Mouse (Mus musculus) liver, adult 2 months (tissue): ENCODE data around the gene Mbnl2. TPM values are rescaled to one million over a fixed set of nuclear protein-coding genes. Genes with fewer than 3 reads are reported as not detected.
A peak's percentile ranks its signal among the peaks of the same experiment; 100 is the strongest.

Experiments
- DNase-seq: peaks from one replicate; pipeline ENCODE4 v3.0.0-alpha.2; 2011; ENCODE audit warnings: low read depth, low spot score; ENCODE audit errors: extremely low read depth
- H3K27ac ChIP-seq: fragments of 200-500 bp; replicated peaks from 2 replicates; pipeline ENCODE4 v1.5.1; 2012; ENCODE audit warnings: low read depth, mild to moderate bottlenecking, control low read depth, inconsistent platforms, low read length; ENCODE audit not compliant: insufficient read depth
- H3K27me3 ChIP-seq: fragments of 200-500 bp; 2 replicates; pipeline ENCODE4 v1.6.1; 2012; ENCODE audit warnings: mild to moderate bottlenecking, moderate library complexity, low read length, inconsistent platforms; ENCODE audit not compliant: control insufficient read depth, insufficient read depth
- H3K36me3 ChIP-seq: fragments of 200-500 bp; 2 replicates; pipeline ENCODE4 v1.6.1; 2012; ENCODE audit warnings: low read length, inconsistent platforms; ENCODE audit not compliant: control insufficient read depth, insufficient read depth
- H3K4me1 ChIP-seq: fragments of 200-500 bp; 2 replicates; pipeline ENCODE4 v1.6.1; 2011; ENCODE audit warnings: low read length; ENCODE audit not compliant: control insufficient read depth, insufficient read depth
- H3K4me3 ChIP-seq: fragments of 200-500 bp; 2 replicates; pipeline ENCODE4 v1.5.1; 2011; ENCODE audit warnings: low read depth, mild to moderate bottlenecking, control low read depth, low read length, moderate library complexity; ENCODE audit not compliant: insufficient read depth
- H3K79me2 ChIP-seq: fragments of 200-500 bp; 2 replicates; pipeline ENCODE4 v1.6.1; 2012; ENCODE audit warnings: inconsistent platforms, mild to moderate bottlenecking, low read length, moderate library complexity; ENCODE audit not compliant: control insufficient read depth, insufficient read depth
- H3K9ac ChIP-seq: fragments of 200-500 bp; 2 replicates; pipeline ENCODE4 v1.6.1; 2012; ENCODE audit warnings: low read depth, mild to moderate bottlenecking, control low read depth, inconsistent platforms, low read length
- CTCF ChIP-seq: fragments of 200-500 bp; IDR thresholded peaks from 2 replicates; pipeline ENCODE4 v1.5.1; 2011; ENCODE audit warnings: low read depth, low read length, control low read depth
- POLR2A ChIP-seq: fragments of 200-500 bp; IDR thresholded peaks from 2 replicates; pipeline ENCODE4 v1.6.1; 2011; ENCODE audit warnings: low read length, control low read depth; ENCODE audit not compliant: insufficient read depth; ENCODE audit errors: extremely low read depth
- WGBS: fragments of 180-500 bp; shearing (Covaris S2); methylation state at CpG from one replicate; pipeline ENCODE4 v1.1.7; 2018; 5-methylcytosine and 5-hydroxymethylcytosine counted together
- polyA plus RNA-seq: library from polyadenylated mRNA; depleted of rRNA; stranded (reverse); fragments of >200 nt; gene quantifications from 2 replicates; pipeline ENCODE4 v1.2.3, GENCODE M21; 2012
- total RNA-seq: library from RNA; depleted of rRNA; stranded (reverse); fragments of >200 nt; gene quantifications from 2 replicates; pipeline ENCODE4 v1.2.3, GENCODE M21; 2014

The Mbnl2 gene
- total and polyA plus RNA-seq, 2 experiments, result 17.5 to 35.2 TPM

DNA sequence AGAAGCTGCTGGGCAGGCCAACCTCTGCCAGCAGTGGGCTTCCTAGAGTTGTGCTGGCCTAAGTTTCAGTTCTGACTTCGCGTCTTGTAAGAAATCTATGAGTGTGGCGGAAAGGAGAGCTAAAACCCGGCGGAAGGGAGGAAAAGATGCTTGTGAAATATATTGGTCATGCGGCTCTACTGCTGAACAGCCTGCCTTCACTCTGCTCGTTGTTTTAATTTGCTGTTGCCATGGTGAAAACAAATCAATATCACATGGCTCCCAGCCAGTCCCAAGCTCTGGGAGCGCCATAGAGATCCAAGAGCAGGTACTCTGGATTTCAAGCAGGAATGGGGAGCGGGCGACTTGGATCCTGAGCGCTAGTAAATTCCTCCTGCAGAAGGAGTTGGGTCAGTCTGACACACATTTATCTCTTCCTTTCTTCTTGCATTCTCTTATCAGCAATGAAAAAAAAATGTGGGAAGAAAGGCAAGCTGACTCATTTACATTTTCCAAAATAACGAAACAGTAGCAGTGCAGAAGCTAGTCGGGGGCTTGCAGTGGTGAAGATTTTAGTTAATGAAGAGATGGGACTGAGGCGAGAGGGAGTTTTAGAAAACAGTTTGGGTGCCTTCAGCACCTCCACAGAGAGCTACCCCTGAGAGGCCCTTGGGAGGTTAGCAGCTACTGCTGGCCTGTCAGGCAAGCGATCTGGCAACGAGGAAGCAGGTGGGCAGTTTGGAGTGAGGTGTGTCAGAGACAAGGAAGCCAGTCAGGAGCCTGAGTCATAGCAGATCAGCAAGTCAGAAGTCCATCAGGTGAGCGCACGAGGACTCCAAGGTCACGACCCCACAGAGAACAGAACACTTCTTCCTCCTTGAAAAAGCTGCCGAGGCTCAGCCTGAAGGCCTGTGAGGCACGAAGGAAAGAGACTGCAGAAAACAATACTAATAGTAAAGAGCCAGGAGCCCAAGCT lies 3.1 kb downstream of the Mbnl2 start:
- 16% methylated on average over 21 of the region's 21 CpGs for WGBS
- peak; percentile 87 for DNase-seq
- TF ChIP-seq POLR2A, result no peak
- TF ChIP-seq CTCF, result no peak
- Histone ChIP-seq H3K36me3 (no peaks in the 10 kb centered on the region; the same call in 1 of the 2 replicates), H3K27me3 (no peaks in the 10 kb centered on the region), H3K4me1 (peaks cover 15% of the 10 kb centered on the region), H3K4me3 (peak overlapping the region; percentile 2; the same call in 1 of the 2 replicates), H3K9ac (peak overlapping the region; percentile 26), H3K79me2 (peaks cover 44% of the 10 kb centered on the region), H3K27ac (peak overlapping the region; percentile 27)

- Histone ChIP-seq H3K36me3 (no peaks in the 10 kb centered on the region; the same call in 1 of the 2 replicates), H3K79me2 (peaks cover 54% of the 10 kb centered on the region), H3K27me3 (no peaks in the 10 kb centered on the region), H3K4me1 (peaks cover 18% of the 10 kb centered on the region), H3K4me3 (no peak overlapping the region), H3K27ac (no peak overlapping the region), H3K9ac (no peak overlapping the region)
- no peak for DNase-seq
- TF ChIP-seq CTCF (no peak), POLR2A (no peak)
Observed at GRCm38 (mm10) chr14:120280136-120280535, 4.7 kb downstream of the Mbnl2 start.

DNA sequence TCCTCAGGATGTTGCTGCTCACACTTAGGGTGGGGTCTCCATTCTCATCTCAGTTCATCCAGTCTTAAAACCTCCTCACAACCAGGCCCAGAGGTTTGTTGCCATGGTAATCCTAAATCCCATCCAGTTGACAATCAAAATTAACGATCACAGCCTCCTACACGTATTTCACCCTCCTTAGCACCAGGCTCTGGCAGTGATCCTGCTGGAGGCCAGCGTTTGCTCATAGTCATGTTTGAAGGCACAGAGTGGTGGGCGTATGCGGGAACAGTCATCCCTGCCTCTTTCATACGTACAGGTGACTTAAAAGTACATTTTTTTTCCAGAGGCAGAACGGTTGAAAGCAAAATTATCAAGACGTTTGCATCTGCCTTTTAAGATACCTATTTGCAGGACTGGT lies 8.3 kb downstream of the Mbnl2 start:
- Histone ChIP-seq H3K36me3 (no peaks in the 10 kb centered on the region; the same call in 1 of the 2 replicates), H3K9ac (no peak overlapping the region), H3K4me1 (peaks cover 16% of the 10 kb centered on the region), H3K4me3 (no peak overlapping the region), H3K27me3 (no peaks in the 10 kb centered on the region), H3K27ac (no peak overlapping the region), H3K79me2 (peaks cover 76% of the 10 kb centered on the region)
- 83% methylated on average over 8 of the region's 8 CpGs for WGBS
- DNase-seq, result no peak
- no peak for TF ChIP-seq POLR2A
- TF ChIP-seq CTCF, result no peak

- no peaks in the 10 kb centered on the region; the same call in 1 of the 2 replicates for H3K36me3 ChIP-seq
- WGBS, result 85% methylated on average over 5 of the region's 5 CpGs
- no peak overlapping the region for H3K27ac ChIP-seq
- H3K4me3 ChIP-seq, result no peak overlapping the region
- no peak overlapping the region for H3K9ac ChIP-seq
- no peak for DNase-seq
- peaks cover 11% of the 10 kb centered on the region for H3K4me1 ChIP-seq
- TF ChIP-seq POLR2A (no peak), CTCF (no peak)
- peaks cover 74% of the 10 kb centered on the region for H3K79me2 ChIP-seq
- no peaks in the 10 kb centered on the region for H3K27me3 ChIP-seq
Observed at GRCm38 (mm10) chr14:120284504-120284903, 9.0 kb downstream of the Mbnl2 start.

DNA sequence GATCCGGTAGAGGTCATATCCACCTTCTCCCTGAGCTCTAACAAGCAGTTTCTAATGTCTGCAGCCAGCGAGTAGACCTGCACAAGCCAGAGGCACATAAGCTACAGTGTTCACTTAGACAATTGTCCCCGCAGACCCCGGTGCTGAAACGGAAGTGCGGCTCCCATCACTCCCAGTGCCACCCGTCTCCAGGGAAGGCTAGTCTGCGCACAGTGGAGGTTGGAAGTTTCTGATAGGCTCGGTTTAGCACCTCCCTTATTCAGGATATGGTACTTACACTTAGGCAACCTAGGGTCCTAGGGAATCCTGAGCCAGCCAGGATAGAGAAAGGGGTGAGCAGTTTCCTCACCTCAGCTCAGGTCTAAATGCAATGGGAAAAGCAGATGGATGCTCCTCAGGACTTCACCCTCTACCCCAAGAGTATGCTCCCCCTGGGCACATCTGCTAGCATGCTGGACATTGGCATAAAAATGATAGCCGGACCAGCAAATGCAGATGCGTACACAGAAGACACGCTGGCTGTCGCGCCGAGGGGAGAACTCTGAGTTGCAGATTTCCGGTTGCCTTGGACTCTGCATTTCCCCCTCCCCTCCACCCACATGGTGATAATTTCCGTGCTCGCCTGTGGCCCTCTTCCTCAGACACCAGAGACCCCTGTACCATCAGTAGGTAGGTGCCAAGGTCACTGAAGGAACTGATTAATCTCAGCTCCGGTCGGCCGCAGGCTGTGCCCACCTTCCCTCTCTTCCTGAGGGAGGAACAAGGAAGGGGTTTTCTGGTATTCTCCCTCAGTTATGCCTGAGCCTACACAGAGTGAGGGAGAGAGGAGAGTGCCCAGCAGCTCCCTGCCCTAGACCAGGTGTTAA lies 11.9 kb downstream of the Mbnl2 start:
- Histone ChIP-seq H3K79me2 (peaks cover 75% of the 10 kb centered on the region), H3K36me3 (no peaks in the 10 kb centered on the region; the same call in 1 of the 2 replicates), H3K4me1 (peaks cover 11% of the 10 kb centered on the region), H3K27ac (no peak overlapping the region), H3K9ac (no peak overlapping the region), H3K27me3 (no peaks in the 10 kb centered on the region), H3K4me3 (no peak overlapping the region)
- no peak for DNase-seq
- TF ChIP-seq POLR2A, result no peak
- no peak for TF ChIP-seq CTCF
- WGBS, result 77% methylated on average over 21 of the region's 21 CpGs
